Mouse (Mus musculus) layer of hippocampus, adult 9-10 months (tissue): ENCODE data around the gene Micu1.
"Not testable (repeated sequence)": the region's sequence is repeated elsewhere in the genome, so short reads cannot be mapped to it uniquely, and the experiment has no call there.

Experiments used
- DNase-seq: peaks from one replicate; pipeline ENCODE4 v3.0.0; 2022; ENCODE audit warnings: low spot score

The Micu1 gene

DNA sequence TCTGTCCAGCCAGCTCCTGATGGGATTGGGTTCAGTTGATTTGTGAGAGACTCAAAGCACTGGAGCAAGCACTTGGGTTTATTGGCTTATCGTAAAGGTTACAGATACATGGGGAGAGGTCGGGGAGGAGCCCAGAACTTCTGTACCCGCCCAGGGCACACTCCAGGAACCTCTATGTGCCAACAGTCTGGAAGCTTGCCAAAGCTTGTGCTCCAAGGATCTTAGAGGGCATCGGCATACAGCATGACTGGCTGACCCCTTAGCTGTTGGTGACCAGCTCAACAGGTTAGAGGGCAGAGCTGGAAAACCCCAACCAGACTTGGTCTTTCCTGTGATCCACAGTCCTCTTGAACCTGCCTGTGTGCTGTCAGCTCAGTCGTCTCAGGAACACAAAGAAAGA, 154.9 kb downstream of the Micu1 start:
- no peak for DNase-seq

DNA sequence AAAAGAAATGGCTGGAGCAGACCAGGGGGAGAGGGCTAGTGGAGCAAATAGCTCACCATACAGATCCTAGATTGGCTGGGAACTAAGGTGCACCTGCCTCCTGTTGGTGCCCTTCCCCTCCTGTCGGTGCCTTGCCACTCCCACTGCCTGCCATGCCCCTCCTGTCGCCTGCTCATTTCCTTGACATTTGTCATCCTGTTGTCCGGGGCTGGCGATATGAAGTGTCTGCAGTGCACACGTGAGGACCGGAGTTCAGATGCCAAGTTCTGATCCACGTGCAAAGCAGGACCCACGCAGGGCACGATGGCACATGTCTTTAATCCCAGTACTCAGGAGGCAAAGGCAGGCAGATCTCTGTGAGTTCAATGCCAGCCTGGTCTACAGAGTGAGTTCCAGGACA, 158.4 kb downstream of the Micu1 start:
- no peak for DNase-seq

DNA sequence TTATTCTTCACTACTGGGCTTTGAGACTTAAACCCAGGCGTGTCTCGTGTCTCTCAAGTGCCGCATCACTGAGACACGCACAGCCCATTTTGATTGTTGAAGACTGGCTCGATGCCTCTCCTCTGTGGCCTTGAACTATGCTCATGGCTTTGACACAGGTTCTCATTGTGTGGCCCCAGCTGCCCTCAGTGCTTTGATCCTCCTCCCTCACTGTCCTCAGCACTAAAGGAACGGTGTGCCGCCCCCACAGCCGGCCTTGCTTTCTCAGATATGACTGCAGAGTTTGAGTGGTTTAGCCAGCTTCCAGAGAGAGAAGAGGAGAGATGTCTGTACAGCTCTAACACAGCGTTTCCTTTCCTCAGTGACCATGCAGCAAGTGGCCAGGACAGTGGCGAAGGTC, 158.9 kb downstream of the Micu1 start:
- no peak for DNase-seq

DNA sequence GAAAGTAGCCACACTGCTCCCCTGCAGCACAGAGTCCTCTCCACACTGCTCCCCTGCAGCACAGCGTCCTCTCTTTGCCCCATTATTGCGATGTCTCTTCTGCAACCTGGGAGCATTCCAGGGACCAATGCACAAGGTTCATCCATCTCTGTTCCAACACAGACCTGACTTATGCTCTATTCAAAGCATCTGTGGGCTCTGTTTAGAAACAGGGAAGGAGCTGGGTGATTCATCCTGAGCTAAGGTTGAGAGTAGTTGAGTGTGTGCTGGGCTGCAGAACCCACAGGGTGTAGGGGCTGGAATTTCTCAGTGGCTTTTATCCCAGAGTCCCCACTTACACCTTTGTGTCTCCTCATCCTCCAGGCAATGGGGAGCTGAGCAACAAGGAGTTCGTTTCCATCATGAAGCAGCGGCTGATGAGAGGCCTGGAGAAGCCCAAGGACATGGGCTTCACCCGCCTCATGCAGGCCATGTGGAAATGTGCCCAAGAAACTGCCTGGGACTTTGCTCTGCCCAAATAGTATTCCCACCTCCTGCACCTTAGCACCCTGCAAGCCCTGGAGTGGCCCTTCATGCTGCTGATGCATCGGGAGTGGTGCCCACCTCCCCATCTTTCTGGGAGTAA, 160.7 kb downstream of the Micu1 start:
- DNase-seq, result no peak

DNA sequence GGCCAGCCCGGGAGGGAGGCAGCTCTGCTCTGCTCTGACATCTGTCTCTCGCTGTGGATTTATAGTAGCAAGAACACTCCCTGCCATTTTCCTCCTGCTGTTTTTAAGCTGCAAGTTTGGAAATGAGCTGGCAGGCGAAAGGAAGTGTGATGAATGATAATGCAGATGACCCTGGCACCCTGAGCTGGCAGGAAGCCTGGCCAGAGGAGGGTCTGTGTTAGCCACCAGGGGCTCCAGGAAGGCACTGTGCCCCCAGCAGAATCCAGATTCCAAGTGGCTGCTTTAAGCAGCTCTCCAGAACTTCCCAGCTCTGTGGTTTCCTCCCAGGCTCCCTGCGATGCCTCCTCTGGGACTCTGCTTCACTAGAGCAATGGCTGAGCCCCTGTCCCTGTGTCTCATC, 161.3 kb downstream of the Micu1 start:
- DNase-seq, result no peak

DNA sequence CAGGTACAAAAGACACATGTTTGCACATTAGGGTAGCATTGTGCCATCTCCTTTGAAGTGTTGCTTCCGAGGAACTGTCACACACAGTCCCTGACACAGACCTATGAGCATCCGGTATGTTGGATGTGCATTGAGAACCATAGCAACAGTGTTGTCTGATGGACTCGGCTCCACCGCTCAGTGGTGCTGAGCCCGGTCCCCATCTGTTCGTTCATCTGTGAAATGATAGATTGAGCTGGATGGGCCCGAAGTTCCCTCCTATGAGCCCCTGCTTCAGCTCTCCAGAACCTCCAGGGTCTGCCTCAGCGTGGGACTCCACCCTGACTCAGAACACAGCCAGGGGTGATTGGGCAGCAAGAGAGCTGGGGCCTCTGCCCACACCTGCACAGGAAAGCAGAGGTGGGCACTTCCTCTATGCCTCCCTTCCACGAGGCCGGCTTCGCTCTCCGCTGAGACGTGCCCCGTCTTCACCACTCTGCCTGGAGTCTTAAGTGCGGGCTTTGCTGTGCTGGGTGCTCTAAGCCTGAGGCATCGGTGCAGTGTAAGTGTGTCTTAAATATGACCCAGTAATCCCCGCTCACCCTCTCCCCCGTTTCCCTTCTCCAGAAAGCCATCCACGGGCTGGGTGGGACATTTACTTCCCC, 162.1 kb downstream of the Micu1 start:
- DNase-seq, result no peak

DNA sequence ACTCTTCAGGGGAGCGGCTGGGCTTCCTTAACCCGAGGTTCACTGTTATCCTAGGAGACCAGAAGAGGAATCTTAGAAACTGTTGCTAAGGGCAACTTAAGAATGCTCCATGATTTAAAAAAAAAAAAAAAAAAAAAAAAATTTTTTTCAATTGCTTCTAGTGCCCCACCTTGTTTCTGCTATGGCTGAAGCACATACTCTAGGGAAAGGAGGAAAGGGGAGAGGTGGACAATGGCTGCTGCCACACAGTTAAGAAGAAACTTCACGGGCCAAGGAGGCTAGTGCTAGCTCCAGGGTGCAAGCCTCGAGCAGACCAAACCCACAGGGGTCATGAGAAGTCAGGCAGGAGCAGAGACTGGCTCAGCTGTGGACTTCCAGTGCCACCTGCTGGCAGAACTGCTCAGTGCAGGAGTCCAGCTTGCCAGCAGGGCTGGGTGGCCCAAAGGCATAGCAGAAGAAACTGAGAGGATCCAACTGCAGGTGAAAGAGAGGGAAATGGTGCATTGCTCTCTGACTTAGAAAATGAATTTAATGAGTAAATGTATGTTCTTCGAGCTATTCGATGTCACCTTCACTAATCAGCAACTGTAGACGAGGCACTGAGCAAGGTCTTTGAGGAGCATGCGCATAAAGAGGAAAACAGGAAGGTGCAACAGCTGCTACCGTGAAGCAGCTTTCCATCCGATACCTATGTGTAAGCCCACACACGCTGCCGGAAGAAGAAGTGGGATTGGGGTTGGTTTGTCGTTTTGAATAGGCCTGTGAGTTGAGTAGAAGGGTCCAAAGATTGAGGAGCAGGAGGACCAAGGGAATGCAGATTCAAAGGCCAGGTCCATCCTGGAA, 162.8 kb downstream of the Micu1 start:
- peak; percentile 81 for DNase-seq

DNA sequence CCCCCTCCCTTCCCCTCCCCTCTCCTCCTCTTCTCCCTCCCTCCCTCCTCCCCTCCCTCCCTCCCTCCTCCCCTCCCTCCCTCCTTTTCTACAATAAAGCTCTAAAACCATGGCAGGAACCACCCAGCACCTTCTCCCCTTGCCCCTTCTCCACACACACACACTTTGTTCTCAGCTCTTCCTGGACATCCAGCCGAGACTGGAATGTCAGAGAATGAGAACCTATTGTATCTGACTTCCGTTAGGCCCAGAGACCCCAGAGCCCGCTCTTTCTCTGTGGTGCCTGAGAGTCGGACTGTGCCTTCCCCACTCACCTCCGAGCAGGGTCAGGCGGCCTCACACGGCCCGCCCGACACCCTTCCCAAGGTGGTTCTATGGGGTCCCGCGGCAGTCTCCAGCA, 166.0 kb downstream of the Micu1 start:
- no peak for DNase-seq

DNA sequence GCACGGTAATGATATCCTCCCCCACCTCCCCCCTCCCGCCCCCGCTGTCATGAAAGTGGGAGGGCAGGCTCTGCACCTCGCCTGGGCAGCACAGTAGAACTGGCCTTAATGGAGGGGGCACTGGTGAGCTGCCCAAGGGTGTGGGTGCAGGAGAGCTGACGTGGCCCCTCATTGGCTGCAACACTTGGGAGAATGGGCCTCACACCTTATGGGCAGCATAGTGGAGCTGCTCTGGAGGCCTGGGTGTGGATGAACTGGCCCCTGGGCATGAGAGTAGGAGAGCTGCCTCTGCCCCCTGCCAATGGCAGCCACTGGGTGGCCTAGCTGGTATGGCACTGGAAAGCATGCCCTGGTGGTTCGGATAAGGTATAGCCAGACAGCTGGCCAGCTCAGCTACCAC, 167.8 kb downstream of the Micu1 start:
- DNase-seq, result no peak

DNA sequence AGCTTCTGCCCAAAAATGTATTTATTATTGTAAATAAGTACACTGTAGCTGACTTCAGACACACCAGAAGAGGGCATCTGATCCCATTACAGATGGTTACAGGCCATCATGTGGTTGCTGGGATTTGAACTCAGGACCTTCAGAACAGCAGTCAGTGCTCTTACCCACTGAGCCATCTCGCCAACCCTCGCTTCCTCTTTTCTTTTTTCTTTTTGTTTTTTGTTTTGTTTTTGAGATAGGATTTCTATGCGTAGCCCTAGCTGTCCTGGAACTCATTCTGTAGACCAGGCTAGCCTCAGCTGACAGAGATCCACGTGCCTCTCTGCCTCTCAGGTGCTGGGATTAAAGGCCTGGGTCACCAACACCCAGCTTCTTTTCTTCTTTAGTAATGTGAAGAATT, 170.4 kb downstream of the Micu1 start:
- DNase-seq, result not testable (repeated sequence)

DNA sequence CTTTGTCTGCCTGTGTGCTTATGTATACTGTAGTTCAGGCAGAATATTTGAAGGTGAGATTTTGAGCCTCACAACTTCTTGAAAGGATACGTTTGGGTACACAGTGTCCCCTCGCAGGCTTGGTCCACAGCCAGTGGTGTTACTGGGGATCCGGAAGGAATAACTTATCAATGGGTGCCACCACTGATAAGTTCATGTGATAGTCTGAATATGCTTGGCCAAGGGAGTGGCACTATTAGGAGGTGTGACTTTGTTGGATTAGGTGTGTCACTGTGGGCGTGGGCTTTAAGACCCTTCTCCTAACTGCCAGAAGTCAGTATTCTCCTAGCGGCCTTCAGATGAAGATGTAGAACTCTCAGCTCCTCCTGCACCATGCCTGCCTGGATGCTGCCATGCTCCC, 170.9 kb downstream of the Micu1 start:
- no peak for DNase-seq

DNA sequence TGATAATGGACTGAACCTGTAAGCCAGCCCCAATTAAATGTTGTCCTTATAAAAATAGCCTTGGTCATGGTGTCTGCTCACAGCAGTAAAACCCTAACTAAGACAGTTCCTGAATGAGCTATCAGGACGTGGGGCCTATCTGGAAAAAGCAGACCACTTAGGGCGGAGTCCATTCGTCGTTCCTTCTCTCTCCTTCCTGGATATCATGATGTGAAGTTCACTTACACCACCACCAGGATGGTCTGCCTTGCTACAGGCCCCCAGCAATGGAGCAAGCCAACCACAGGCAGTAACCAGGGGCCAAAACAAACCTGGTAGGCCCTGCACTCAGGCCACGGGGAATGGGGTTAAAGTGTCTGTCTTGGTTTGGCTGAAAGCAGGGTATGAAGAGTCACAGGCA, 171.3 kb downstream of the Micu1 start:
- DNase-seq, result no peak

DNA sequence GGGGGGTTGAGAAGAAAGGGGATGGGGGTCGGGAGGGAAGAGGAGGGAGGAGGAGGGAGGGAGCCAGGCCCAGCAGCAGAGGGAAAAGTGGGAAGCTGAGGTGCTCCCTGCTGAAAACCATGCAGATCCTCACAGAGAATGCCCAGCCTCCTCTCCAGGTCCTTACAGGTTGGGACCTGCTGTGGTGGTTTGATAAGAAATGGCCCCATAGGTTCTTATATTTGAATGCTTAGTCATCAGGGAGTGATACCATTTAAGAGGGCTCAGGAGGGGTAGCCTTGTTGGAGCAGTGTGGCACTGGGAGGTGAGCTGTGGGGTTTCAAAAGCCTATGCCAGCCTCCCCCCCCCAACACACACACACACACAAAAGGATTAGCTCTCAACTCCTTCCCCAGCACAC, 173.1 kb downstream of the Micu1 start:
- no peak for DNase-seq

DNA sequence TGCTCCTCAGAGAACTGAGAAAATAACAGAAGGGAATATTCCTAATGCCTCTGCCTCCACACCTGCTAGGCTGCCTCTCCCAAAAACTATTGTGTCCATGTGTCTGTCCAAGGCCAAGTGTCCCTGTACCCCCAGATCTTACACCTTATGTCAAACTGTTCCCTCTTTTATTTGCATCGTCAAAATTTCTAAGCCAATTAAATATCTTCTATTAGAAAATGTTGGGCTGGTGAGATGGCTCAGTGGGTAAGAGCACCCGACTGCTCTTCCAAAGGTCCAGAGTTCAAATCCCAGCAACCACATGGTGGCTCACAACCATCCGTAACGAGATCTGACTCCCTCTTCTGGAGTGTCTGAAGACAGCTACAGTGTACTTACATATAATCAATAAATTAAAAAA, 174.4 kb downstream of the Micu1 start:
- DNase-seq, result not testable (repeated sequence)

DNA sequence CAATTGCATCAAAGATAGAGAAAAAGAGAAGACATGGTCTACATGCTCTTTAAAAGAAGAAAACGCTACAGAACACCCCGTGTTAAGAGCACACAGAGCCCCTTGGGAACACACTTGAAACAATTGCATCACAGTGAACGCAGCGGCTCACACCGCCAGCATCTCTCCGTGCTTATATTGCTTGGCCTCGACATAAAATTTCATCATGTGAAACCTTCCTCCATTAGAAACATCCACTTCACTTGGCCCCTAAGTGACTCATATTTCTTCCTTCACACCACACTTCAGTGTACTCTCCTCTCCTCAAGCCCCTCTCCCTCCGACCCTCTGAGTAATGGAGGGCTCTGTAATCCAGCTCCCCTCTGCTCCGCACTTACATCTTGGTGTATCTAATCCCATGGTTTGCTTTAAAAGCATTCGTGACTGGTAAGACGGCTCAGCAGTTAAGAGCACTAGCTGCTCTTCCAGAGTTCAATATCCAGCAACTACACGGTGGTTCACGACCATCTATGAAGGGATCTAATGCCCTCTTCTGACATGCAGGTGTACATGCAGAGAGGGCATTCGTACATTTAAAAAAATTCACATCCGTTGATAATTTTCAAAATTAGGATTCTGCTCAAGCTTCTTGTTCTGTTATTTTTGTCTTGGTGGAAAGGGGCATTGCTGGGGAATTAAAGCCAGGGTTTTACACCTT, 175.3 kb downstream of the Micu1 start:
- no peak for DNase-seq

DNA sequence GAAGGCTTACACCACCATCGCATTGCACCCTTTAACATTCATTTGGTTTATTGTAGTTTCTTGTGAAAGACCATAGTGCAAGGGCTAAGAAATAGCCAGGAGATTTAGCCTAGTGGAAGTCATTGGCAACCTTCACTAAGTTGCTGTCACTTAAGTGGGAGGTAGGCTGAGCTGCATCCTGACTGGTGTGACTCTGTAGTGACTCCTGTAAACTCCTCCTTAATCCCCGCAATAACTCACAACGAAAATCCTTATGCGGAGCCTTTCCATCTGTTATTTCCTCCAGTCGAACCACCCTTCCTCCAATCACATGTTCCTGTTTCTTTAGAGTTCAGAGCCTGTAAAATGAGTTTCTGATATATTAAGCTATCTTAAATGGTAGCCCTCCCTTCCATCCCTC, 176.5 kb downstream of the Micu1 start:
- no peak for DNase-seq

DNA sequence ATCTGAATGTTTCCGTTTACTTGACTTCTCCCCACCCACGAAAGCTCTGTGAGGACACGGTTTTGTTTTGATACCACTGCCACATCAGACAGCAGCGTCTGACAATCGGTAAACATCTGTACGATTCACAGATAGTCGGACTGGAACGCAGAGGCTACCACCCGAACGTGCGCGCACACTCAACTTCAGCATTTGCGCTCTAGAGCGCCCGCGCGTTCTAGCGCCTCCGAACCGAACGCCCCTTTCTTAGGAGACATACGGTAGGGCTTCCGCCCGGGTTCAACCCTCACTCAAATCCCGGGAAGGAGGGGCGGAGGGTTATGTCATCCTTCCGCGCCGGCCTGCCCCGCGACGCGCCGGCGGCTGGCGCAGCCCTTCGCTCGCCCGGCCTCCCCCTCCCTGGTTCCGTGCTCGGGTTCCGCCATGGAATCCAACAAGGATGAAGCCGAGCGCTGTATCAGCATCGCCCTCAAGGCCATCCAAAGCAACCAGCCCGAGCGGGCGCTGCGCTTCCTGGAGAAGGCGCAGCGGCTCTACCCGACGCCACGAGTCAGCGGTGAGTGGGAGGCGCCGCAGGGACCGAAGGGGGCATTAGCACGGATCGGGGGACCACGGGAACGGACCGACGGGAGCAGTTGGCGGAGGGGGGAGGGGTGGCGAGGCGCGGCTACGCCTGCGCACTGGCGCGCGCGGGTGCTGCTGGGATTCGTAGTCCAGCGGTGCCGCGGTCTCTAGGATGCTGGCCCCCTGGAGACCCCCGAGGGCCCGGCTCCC, 177.2 kb downstream of the Micu1 start, which contains the start of gene Dnajb12:
Gene Dnajb12 (plus strand): TSS at position 302 of the 774 bp plus-strand sequence.
- peak; percentile 88 for DNase-seq

DNA sequence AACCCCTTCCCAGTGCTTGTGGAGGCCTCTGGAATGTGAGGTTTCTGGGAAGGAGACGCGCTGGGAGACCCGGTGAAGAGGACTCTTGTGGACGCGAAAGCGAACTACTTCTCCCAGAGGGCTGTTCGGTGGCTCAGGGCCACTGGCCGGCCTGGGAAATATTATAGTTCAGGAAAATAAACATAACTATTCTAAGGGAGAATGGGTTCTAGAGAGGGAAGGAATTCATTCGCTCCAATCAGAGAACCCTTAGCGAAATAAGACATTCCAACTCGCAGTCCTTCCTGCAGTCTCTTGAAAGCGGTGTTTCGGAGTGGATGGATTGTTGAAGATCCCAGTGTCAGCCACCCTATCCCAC, 177.7 kb downstream of the Micu1 start:
- peak; percentile 81 for DNase-seq

DNA sequence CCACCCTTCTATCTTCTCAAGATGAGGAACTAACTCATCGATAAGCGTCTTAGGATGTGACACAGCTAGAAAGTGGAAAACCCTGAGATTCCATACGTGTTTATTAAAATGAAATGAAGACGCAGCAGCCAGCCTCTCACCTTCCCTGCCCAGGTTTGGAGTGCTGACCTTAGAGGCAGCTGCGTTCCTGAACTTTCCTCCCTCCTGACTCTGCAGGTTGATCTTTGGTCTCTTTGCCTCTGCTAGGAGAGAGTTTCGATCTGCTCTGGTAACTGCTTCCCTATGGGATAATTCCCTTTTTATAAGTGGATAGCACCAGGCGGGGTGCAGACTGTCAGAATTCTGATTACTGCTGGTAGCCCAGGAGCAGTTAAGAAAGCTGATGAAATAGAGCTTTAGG, 178.6 kb downstream of the Micu1 start:
- no peak for DNase-seq

DNA sequence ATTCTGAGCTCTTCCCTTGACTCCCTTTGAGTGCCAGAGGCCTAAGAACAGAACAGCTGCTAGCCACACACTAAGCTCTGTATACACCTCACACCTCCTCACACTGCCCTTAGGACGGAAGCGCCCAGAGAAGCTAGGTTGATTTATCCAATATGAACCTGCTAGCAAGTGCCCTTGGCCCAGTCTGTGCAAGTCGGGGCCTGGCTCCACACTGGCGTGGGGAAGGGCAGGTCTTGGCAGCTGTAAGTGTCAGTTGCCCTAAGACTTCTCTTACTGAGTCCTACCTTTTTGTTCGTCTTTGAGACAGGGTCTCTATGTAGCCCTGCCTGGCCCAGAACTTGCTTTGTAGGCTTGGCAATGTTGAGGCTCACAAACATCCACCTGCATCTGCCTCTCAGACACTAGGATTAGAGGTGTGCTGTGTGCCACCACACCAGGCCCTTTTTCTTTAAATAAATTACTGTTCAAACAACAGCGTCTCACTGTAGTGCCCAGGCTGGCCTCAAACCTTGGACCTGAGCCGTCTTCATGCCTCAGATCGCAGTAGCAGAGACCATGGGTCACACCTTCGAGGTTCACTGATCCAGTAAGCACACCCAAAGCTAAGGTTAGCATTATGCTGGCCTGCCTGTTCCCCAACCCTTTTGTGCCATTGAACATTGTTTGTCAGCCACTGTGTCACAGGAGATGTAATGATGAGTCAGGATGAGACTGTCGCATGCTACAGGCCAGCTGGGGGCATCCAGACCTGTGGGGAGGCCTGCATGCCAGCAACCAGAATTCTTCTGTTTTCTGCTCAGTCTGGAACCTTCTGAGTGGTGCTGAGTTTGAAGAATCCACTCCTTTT, 182.3 kb downstream of the Micu1 start:
- DNase-seq, result no peak
